Mouse (Mus musculus) cerebellum, adult 2 months (tissue): Measurements from ENCODE around the gene Glis3.

Experiments
- CTCF ChIP-seq: fragments of 200-500 bp; IDR thresholded peaks from 2 replicates; pipeline ENCODE4 v1.5.1; 2011; ENCODE audit warnings: low read depth, mild to moderate bottlenecking, control low read depth, low read length, moderate library complexity, borderline replicate concordance; ENCODE audit not compliant: insufficient read depth
- POLR2A ChIP-seq: fragments of 200-500 bp; IDR thresholded peaks from 2 replicates; pipeline ENCODE4 v1.6.1; 2011; ENCODE audit warnings: low read length, control low read depth, borderline replicate concordance; ENCODE audit not compliant: insufficient read depth

- TF ChIP-seq CTCF: no peak
- TF ChIP-seq POLR2A: no peak
Observed at GRCm38 (mm10) chr19:28678646-28679270, 1.1 kb downstream of the Glis3 start.
